Mouse (Mus musculus) B cell, adult 2 months (primary cell): ENCODE measurements around the gene Cfap43.
"Not testable (repeated sequence)": the region's sequence is repeated elsewhere in the genome, so short reads cannot be mapped to it uniquely, and the experiment has no call there.

Source experiments
- DNase-seq, 2 experiments: peaks; one replicate each; pipeline ENCODE4 v3.0.0; 2022

The Cfap43 gene

GRCm38 (mm10) chr19:47884296-47885085 lies 34.6 kb downstream of the Cfap43 start:
- peak; percentile 73 to 78 for DNase-seq

GRCm38 (mm10) chr19:47882882-47883254 lies 36.2 kb downstream of the Cfap43 start:
- DNase-seq: no peak

DNA sequence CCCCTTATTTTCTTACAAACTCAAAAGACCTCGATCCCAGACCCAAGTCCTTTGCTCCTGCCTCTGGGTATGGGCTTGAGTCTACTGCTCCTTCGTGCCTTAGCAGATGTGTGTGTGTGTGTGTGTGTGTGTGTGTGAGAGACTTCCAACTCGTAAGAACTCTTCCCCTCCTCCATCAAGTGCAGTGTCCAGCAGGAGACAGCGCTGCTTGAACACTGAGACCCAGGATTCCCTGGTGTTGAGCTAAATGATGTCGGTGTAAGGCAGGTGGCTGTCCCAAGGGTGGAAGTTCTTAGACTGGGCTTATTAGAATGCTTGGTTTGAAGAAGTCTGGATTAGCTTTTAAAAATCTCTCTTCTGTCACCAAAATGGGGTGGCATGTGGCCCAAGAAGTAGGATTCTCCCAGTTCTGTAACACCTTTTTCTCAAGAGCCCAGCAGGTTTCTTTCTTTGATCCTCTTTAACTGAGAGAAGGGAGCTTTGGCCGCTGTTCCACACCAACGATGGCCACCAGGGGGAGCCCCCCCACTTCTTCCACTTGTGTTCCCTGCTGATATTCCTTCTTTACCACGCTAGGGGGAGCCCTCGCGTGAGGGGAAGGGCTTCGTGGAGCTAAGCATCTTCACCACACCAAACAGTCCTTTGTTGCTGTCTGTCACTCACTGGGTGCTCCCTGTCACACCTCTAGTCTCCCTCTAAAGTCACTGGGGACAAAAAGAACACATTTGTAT lies 36.8 kb downstream of the Cfap43 start:
- DNase-seq: peak; percentile 95

- no peak for DNase-seq
Observed at GRCm38 (mm10) chr19:47881538-47881937, 37.5 kb downstream of the Cfap43 start.

GRCm38 (mm10) chr19:47876252-47876651 lies 42.8 kb downstream of the Cfap43 start:
- DNase-seq: no peak

- no peak for DNase-seq
Observed at GRCm38 (mm10) chr19:47871515-47871914, 47.6 kb downstream of the Cfap43 start.

DNA sequence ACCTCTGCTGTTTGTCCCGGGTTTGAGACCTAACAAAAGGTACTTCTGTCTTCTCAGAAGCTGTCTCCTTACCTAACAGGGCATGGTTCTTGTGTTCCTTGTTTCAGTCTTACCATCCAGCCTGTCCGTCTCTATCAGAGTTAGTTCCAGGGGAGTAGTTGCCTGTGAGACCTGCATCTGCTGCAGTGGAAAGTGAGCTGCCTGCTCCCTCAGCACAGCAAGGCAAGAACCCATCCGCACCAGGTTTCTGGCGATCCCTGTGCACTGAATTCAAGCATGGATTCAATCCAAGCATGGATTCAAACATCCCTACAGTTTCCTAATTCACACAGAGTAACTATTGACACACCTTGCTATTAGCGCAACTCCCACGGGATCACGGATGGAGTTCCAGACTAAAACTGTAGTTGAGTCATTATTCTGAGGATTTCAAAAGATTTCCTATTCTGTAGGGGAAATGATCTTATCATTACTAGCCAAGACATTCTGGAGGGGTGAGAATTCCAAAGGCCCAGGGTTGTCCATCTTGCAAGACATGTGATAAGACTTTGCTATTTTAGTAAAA lies 48.9 kb downstream of the Cfap43 start:
- DNase-seq: no peak

- no peak for DNase-seq
Observed at GRCm38 (mm10) chr19:47869516-47869915, 49.6 kb downstream of the Cfap43 start.

DNA sequence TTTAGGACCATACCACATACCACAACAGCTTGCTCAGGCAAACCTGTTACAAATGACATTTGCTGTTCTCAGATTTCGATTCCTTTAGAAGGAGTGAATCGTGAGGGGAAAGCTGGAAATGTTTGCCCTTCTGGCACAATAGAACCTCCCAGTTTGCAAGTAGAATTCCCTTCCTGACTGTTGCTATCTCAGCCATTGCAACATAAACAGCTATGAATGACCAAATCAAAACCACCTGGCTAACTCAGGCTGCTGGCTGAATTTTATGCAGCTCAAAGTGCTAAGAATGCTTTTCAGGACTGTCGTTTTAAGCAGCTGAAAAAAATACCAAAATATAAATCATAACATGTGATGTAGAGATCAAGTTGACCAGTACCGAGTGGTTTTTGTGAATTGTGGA lies 50.1 kb downstream of the Cfap43 start:
- no peak for DNase-seq

DNA sequence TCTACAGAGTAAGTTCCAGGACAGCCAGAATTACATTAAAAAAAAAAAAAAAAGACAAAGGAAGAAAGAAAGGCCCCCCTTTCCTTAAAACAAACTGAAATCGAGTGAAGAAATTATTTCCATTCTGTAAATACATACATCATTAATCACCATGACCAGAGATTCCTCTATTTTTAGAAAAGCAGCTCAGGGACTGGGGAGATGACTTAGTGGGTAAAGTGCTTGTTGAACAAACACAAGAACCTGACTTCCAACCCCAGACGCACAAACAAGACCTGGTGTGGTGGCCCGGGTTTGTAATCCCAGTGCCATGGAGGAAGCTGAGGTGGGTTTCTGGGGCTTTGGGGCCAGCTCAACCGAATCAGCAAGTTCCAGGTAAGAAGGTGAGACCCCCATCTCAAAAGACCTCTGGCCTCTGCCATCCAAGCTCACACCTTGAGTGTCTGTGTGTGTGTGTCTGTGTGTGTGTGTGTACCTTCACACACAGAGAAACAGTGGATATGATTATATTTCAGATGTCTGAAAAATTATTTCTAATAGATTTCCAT lies 51.4 kb downstream of the Cfap43 start:
- no peak for DNase-seq

DNA sequence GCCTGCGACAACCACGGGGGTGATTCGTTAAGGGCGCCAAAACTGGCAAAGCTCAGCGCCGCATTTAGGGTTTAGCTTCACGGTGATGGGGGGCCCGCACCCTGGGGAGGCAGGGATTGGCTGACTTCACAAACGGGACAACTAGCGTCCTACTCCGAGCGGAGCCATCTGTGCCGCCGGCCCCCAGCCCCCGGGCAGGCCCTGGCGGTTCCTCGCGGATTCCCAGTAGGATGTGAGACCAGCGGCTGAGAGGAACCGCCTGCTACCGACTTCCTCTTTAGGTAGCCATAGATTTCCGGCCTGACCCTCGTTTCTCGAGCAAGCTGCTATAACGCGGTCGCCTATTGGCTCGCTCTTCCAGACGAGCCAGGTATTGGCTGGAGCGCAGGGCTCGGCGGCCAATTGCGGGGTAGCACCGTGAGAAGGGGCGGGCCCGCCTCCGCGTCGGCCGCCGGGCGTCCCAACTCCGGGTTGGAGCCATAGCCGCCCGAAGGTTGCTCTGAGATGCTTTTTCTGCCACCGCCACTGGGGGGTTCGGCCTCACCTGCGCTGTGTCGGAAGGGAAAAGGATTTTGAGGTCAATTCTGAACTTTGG lies 53.6 kb downstream of the Cfap43 start, which contains the start of gene Gsto2:
TSS of gene Gsto2 (plus strand) at position 182 of the 595 bp plus-strand sequence.
- DNase-seq: peak; percentile 94

- DNase-seq: no peak
Observed at GRCm38 (mm10) chr19:47864721-47865120, 54.4 kb downstream of the Cfap43 start.

DNA sequence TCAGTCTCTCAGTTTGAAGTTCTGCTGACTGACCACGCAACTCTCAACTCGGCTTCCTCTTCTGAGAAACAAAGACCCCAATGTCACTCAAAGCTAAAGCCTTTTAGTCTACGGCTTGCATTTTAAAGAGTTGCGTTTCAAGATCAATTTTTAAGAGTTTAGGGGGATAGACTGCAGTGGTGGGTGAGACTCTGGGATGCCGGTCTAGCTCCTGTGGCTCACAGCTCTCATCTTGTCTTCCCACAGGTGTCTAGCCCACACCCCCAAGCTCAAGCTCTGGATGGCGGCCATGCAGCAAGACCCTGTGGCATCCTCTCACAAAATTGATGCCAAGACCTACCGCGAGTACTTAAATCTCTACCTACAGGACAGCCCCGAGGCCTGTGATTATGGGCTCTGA lies 55.0 kb downstream of the Cfap43 start:
- no peak for DNase-seq

DNA sequence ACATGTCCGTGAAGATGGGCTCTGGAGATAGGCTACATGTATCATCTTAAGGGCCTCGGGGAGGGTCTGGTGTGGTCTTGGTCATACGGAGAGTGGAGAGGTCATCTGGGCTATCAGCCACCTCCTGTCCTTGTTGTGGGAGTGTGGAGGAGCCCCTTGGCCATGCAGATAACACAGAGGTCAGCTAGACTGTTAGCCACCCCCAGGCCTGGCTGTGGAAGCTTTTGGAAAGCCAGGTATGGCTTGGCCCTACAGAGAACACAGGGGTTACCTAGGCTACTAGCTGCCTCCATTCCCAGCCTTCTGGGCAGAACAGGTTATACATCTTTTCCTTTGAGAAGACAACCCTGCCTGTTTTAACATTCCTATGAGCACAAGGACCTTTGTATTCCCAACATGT lies 56.5 kb downstream of the Cfap43 start:
- no peak for DNase-seq

DNA sequence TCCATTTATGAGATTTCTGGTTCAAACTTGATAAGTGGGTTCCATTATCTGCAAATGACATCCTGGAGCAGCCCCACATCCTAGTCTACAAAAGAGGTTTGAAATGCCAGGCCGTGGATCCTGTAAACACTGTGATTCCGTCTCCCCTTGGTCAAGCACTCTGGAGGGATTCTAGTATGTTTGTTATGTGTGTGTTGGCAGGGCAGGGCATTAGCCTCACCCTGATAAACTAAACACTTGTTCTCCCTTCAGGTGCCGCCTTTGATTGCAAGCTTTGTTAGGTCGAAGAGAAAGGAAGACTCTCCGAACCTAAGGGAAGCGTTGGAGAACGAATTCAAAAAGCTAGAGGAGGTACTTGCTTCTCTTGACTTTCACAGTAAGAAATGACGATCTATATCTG lies 59.9 kb downstream of the Cfap43 start:
- DNase-seq: no peak

- DNase-seq: no peak
Observed at GRCm38 (mm10) chr19:47857957-47858942, 60.8 kb downstream of the Cfap43 start.

- DNase-seq: peak; percentile 76 to 77
Observed at GRCm38 (mm10) chr19:47854796-47855783, 64.0 kb downstream of the Cfap43 start, which contains the start of gene Gsto1. TSS of gene Gsto1 (plus strand) at chr19:47854970.

DNA sequence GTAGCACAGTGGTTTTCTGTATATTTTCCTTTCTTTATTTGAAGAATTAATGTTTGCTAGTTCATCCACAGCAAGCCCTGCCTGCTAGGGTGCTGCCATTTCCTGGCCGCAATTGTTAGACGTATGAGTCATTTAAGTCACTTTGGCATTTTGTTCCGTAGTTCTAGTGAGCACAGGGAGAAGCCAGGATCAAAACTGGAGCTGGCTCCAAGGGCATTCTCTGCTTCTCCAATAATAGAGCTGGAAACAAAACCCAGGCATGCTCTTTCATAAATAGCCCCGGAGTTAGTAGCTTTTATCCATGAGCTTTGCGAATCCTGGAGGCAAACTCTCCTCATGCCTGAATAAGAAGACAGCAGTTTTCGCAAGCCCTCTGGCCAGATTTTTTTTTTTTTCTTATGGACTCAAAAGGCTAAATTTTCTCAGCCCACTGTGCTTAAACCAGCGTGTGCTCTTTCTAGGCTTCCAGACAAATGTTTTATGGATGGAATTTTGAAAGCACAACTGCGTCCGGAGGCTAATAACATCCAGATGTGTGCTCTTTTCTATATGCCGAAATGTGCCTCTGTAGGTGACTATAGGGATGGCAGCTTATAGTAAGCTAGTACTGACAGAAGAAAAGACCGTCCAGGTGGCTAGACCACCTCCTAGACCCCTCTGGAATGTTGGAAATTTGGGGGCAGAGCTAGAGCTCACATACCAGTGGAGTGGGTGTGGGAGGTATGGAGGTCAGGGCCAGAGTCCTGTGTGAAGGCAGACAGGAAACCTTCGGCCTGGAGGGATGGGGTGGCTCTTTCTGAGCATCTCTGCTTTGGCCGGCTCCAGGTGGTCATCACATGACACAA lies 64.9 kb downstream of the Cfap43 start:
- DNase-seq: no peak

GRCm38 (mm10) chr19:47853053-47853452 lies 66.0 kb downstream of the Cfap43 start:
- no peak for DNase-seq

- not testable (repeated sequence) for DNase-seq
Observed at GRCm38 (mm10) chr19:47852131-47852530, 67.0 kb downstream of the Cfap43 start.
